Mouse (Mus musculus) heart, embryonic 10.5 days (tissue): Measurements from ENCODE around the gene Slc27a3. TPM values are rescaled to one million over a fixed set of nuclear protein-coding genes. Genes with fewer than 3 reads are reported as not detected.

Source experiments
- DNase-seq: peaks from one replicate; pipeline ENCODE4 v3.0.0-alpha.2; 2017; ENCODE audit warnings: low spot score
- H3K27ac ChIP-seq: fragments of 300-500 bp; sonication (generic); 2 replicates; pipeline ENCODE4 v1.5.1; 2016; ENCODE audit warnings: mild to moderate bottlenecking
- H3K27me3 ChIP-seq: fragments of 300-500 bp; sonication (generic); 2 replicates; pipeline ENCODE4 v1.6.1; 2016; ENCODE audit warnings: mild to moderate bottlenecking; ENCODE audit not compliant: poor library complexity, insufficient read depth, severe bottlenecking
- H3K36me3 ChIP-seq: fragments of 300-500 bp; sonication (generic); 2 replicates; pipeline ENCODE4 v1.6.1; 2016; ENCODE audit warnings: mild to moderate bottlenecking, moderate library complexity
- H3K4me1 ChIP-seq: fragments of 300-500 bp; sonication (generic); 2 replicates; pipeline ENCODE4 v1.6.1; 2016; ENCODE audit warnings: mild to moderate bottlenecking
- H3K4me3 ChIP-seq: fragments of 300-500 bp; sonication (generic); 2 replicates; pipeline ENCODE4 v1.5.1; 2016; ENCODE audit warnings: mild to moderate bottlenecking, moderate library complexity
- H3K9me3 ChIP-seq: fragments of 300-500 bp; sonication (generic); 2 replicates; pipeline ENCODE4 v1.6.1; 2016; ENCODE audit warnings: mild to moderate bottlenecking, moderate library complexity
- WGBS: fragments of 180-500 bp; shearing (Covaris S2); methylation state at CpG from one replicate; pipeline ENCODE4 v1.1.7; 2016; 5-methylcytosine and 5-hydroxymethylcytosine counted together
- polyA plus RNA-seq: library from polyadenylated mRNA; unstranded; fragments of >200 nt; fragmentation: Nextera tagmentation; extraction: Ambion mirVana; gene quantifications from 2 replicates; pipeline ENCODE4 v1.2.1, GENCODE M21; 2016

Gene Slc27a3
- polyA plus RNA-seq, 1 experiment from 2014 or later: 19.9 TPM

DNA sequence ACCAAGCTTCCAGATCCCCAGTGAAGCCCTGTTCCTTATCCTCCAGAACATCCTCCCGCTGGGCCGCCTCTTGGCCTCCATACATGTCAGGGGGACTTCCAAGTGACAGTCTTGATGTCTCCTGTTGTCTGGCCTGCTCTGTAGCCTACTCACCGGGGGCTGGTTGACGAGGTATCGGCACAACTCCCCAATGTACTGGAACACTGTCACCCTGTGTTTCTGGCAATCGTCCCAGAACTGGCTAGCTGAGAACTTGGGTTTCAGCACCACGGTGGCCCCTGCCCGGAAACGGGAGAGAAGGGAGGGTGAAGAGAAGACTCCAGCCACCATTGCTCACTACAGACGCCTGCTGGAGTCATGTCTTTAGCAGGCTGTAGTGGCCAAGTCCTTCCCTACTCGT lies 2.3 kb downstream of the Slc27a3 start:
- Histone ChIP-seq H3K4me1 (peaks cover 60% of the 10 kb centered on the region), H3K27me3 (no peaks in the 10 kb centered on the region), H3K36me3 (peaks cover 42% of the 10 kb centered on the region), H3K27ac (no peak overlapping the region), H3K9me3 (no peaks in the 10 kb centered on the region), H3K4me3 (no peak overlapping the region)
- no peak for DNase-seq
- WGBS: 63% methylated on average over 11 of the region's 11 CpGs

DNA sequence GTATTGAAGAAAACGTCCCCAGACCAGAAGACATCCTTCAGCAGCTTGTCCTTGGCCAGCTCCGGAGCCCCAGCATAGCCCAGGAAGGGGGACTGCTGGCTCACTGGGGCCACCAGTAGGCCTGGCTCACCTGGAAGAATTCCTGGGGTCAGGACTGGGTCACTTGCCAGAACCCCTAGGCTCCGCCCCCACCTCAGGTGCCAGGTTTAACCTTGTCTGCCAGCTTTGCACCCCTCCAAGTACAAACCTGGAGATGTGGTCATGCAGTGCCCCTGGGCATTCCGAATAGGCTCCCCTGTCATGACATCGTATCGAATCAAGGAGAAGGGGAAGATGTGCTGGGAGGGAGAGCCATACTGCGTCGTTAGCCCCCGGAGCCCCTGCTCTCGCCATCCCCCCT lies 2.9 kb downstream of the Slc27a3 start:
- Histone ChIP-seq H3K9me3 (no peaks in the 10 kb centered on the region), H3K27ac (no peak overlapping the region), H3K27me3 (no peaks in the 10 kb centered on the region), H3K4me3 (no peak overlapping the region), H3K36me3 (peaks cover 35% of the 10 kb centered on the region), H3K4me1 (peaks cover 59% of the 10 kb centered on the region)
- WGBS: 86% methylated on average over 10 of the region's 10 CpGs
- DNase-seq: no peak

DNA sequence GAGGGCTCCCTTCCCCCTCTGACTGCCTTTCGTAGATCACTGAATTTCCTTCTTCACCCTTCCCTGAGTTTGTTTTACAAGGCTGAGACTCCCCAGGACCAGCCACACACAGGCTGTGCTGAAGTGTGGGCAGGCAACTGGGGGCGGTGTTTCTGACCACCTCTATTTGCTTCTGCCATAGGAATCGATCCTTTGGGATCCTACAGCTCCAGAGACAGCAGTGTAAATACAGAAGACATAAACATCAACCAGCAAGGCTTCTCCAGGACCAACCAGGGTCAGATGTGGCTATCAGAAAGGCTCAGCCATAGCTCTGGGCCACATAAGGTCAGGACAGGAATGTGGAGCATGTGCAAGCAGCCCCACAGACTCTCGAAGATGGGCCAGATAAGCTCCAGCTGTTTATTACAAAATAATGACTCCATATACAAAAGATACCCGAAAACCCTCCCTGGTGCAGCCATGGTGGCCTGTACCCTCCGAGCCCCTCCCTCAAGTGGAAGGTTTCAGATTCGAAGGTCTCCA lies 4.8 kb downstream of the Slc27a3 start:
- Histone ChIP-seq H3K9me3 (no peaks in the 10 kb centered on the region), H3K4me3 (no peak overlapping the region), H3K27ac (no peak overlapping the region), H3K27me3 (no peaks in the 10 kb centered on the region), H3K4me1 (peaks cover 44% of the 10 kb centered on the region), H3K36me3 (peaks cover 23% of the 10 kb centered on the region)
- DNase-seq: no peak
- 64% methylated on average over 7 of the region's 7 CpGs for WGBS

DNA sequence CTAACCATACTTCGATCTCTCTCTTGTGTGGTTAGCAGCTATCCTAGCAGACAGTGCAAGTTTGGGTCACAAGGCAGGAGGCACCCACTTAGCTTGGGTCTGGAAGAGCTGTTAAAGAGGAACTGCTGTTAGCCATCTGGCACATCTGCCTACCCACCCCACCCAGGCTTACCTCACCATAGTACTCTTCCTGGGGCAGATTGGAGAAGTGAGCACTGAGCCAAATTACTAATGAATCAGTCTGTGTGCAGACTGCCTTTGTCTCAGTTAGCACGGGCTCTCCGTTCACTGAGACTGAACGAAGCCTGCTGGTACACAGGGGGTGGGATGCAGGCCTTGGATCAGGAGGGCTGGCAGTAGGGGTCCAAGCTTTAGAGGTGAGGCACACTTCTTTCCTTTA lies 6.0 kb downstream of the Slc27a3 start:
- Histone ChIP-seq H3K36me3 (peaks cover 23% of the 10 kb centered on the region), H3K27ac (no peak overlapping the region), H3K27me3 (no peaks in the 10 kb centered on the region), H3K4me3 (no peak overlapping the region), H3K9me3 (no peaks in the 10 kb centered on the region), H3K4me1 (peaks cover 31% of the 10 kb centered on the region)
- WGBS: 89% methylated on average over 4 of the region's 4 CpGs
- no peak for DNase-seq

DNA sequence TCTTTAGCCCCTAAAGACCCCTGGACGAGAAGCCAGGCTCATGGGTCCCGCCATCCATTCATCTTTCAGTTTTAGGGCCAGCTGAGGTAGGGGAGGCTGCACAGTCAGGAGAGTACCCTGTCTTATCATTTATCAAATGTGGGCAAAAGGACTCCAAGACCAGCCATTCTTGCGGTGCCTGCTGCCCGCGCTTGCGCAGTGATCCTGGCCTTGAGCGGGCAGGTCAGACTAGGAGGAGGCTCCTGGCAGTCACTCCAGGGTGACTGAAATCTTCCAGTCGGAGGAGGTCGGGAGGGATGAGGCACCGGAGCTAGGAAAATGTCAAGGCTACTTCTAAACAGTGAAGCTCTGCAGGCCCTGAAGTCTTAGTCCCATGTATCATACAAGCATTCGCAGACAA lies 8.0 kb downstream of the Slc27a3 start:
- Histone ChIP-seq H3K27me3 (no peaks in the 10 kb centered on the region), H3K9me3 (no peaks in the 10 kb centered on the region), H3K27ac (no peak overlapping the region), H3K4me1 (peaks cover 12% of the 10 kb centered on the region), H3K4me3 (no peak overlapping the region), H3K36me3 (peaks cover 16% of the 10 kb centered on the region)
- 70% methylated on average over 11 of the region's 11 CpGs for WGBS
- DNase-seq: no peak

DNA sequence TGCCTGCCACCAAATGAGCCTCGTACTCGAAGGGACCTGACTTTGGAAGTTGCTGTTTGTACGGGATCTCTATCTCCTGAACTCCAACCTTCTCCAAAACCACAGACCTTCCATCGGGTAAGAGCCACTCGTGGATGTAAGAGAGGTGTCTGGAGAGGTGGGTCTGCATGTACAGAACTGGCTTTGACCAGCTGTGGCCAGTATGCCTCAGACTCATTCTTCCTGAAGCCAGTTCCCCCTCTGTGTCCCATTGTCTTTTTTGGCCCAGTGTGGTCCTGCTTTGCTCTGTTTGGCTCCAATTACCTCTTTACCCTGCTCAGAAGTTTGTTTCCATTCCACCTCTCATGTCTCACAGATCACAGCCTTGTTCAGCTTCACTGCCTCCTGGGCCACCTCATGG lies 11.2 kb downstream of the Slc27a3 start:
- H3K27me3 ChIP-seq: no peaks in the 10 kb centered on the region

DNA sequence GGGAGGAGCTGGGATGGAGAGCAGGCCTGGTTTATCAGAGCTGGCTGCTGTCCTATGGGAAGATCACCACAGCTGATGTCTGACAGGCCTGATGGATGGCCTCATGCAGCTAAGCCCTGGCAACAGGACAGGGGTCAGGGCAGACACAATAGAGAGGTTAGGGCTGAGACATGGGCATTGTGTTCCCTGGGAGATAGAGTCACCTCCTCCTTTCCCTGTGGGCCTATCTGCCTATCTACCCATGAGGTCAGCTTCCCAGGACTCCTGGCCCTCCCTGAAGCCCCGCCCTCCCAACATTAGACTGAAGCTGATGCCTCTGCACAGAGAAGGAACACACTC lies 13.5 kb downstream of the Slc27a3 start:
- H3K36me3 ChIP-seq: no peaks in the 10 kb centered on the region
- H3K27ac ChIP-seq: no peak overlapping the region
- H3K27me3 ChIP-seq: no peaks in the 10 kb centered on the region
- DNase-seq: peak; percentile 72
- WGBS: 78% methylated on average over 1 of the region's 1 CpGs
- no peak overlapping the region for H3K4me3 ChIP-seq
- H3K9me3 ChIP-seq: no peaks in the 10 kb centered on the region
- H3K4me1 ChIP-seq: peaks cover 8% of the 10 kb centered on the region

More for the DNA sequence above, 11.2 kb downstream of the Slc27a3 start:
- Histone ChIP-seq H3K9me3 (no peaks in the 10 kb centered on the region), H3K36me3 (no peaks in the 10 kb centered on the region), H3K4me1 (peaks cover 11% of the 10 kb centered on the region), H3K27ac (no peak overlapping the region), H3K4me3 (no peak overlapping the region)
- 85% methylated on average over 5 of the region's 5 CpGs for WGBS
- no peak for DNase-seq

DNA sequence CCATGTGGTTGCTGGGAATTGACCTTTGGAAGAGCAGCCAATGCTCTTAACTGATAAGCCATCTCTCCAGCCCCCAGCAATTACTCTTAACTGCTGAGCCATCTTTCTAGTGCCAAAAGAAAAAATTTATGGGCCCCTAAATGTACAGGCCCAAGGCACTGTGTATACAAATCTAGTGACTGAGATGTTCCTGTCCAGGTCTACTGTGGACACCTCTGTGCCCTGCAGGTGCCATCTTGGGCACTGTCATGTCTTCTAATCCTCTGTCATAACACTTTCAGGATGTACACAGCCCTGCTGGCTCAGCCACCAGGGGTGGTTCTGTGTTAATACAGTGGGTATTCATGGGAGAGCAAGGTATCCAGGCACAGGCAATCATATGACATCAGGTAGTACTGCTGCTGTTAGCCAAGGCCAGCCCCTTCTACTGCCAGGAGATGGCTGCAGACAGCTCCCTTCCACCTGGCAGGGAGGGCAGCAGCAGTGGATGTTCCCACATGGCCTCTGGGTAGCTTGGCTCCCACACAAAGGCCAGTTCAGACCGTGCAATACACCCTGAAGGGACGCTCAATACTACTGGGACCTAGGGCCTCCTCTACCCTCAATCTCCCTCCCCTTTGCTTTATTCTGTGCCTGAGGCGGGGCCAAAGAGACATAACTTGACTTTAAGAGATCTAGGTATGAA lies 14.0 kb downstream of the Slc27a3 start:
- no peaks in the 10 kb centered on the region for H3K36me3 ChIP-seq
- peaks cover 8% of the 10 kb centered on the region for H3K4me1 ChIP-seq
- 57% methylated on average over 3 of the region's 3 CpGs for WGBS
- no peak overlapping the region; the same call in 1 of the 2 replicates for H3K27ac ChIP-seq
- no peak overlapping the region for H3K4me3 ChIP-seq
- H3K9me3 ChIP-seq: no peaks in the 10 kb centered on the region
- H3K27me3 ChIP-seq: no peaks in the 10 kb centered on the region
- DNase-seq: peak; percentile 67

DNA sequence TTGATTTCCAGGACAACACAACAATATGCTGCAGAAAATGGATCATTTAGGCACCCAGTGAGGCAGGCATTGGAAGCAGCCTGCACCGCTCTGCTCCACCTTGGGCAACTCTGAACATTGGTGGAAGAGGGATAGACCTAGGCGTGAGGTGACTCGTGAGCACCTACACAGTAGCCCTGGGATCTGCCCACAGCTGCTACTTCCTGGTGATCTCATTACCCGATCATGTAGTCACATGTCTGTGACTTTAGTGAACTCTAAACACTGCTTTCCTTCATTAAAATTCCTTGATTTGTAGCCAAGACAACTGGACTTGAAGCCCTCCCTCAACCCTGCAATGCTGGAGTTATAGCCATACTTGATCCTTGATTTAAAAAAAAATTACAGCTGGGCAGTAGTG lies 15.4 kb downstream of the Slc27a3 start:
- WGBS: 77% methylated on average over 4 of the region's 4 CpGs
- H3K27me3 ChIP-seq: no peaks in the 10 kb centered on the region
- no peaks in the 10 kb centered on the region for H3K9me3 ChIP-seq

DNA sequence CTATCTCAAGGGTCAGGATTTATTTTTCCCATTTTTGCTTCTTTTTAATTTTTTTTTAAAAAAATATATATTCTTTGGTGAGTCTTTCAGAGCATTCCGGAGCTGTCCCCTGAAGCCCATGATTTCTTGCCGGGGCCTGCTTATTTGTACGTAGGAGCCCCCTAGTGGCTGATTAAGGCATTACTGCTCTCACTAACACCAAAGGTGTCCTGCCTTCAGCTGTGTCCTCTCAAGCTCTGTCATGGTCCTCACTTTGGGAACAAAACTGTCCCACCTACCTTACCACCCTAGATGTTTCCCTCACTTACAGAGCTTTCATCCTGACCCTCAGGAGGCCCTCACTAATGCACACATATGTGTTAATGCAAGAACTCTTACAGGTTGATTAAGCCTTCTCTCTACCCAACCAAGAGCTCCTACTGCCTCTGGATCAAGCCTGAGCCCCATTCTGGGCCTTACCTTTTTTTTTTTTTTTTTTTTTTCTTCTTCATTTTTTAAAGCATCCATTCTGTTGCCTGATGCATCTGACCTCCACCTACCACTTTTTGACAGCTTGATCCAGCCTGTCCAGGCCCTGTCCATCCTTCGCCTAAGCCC lies 16.2 kb downstream of the Slc27a3 start:
- H3K4me3 ChIP-seq: no peak overlapping the region
- H3K36me3 ChIP-seq: no peaks in the 10 kb centered on the region
- WGBS: 26% methylated on average over 4 of the region's 4 CpGs
- H3K27me3 ChIP-seq: no peaks in the 10 kb centered on the region
- no peaks in the 10 kb centered on the region for H3K9me3 ChIP-seq
- DNase-seq: peak; percentile 86
- no peak overlapping the region for H3K27ac ChIP-seq
- H3K4me1 ChIP-seq: peaks cover 8% of the 10 kb centered on the region

More for the DNA sequence above, 15.4 kb downstream of the Slc27a3 start:
- DNase-seq: no peak
- Histone ChIP-seq H3K4me3 (no peak overlapping the region), H3K36me3 (no peaks in the 10 kb centered on the region), H3K27ac (no peak overlapping the region), H3K4me1 (peaks cover 8% of the 10 kb centered on the region)

DNA sequence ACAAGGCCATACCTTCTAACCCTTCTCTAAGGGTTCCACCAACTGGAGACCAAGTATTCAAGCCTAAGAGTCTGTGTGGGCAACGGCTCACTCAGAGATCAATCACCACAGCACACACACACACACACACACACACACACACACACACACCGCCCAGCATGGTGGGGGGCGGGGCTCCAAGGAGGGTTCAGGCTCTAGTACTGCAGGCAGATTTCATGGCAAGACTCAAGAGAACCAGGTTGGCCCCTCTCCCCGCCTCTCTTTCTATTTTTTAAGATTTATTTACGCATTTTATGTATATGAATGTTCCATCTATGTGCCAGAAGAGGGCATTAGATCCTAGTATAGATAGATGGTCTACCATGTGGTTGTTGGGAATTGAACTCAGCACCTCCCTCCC lies 16.9 kb downstream of the Slc27a3 start:
- peaks cover 8% of the 10 kb centered on the region for H3K4me1 ChIP-seq
- DNase-seq: peak; percentile 70
- no peaks in the 10 kb centered on the region for H3K9me3 ChIP-seq
- 47% methylated on average over 5 of the region's 5 CpGs for WGBS
- H3K27me3 ChIP-seq: no peaks in the 10 kb centered on the region
- H3K4me3 ChIP-seq: no peak overlapping the region
- H3K36me3 ChIP-seq: no peaks in the 10 kb centered on the region
- H3K27ac ChIP-seq: no peak overlapping the region

DNA sequence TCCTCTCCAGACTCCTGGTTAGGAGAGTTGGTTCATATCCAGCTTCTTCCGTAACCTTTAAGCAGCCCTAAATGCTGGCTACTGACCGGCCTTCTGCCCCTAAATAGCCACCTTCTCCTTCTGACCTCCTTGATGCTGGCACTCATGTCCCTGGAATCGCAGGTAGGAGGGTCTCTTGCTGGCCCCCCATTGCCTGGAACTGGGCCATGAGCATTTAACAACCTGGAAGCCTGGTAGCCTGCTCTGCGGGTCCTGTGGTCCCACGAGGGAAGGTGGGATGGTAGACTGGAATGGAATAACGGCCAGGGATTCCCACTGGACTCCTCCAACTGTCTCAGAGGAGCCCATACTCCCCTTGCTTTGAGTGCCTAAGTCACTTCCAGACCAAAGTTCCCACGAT lies 17.9 kb downstream of the Slc27a3 start:
- H3K9me3 ChIP-seq: no peaks in the 10 kb centered on the region
- peak; percentile 68 for DNase-seq
- H3K27me3 ChIP-seq: no peaks in the 10 kb centered on the region
- 69% methylated on average over 7 of the region's 7 CpGs for WGBS
- no peaks in the 10 kb centered on the region for H3K36me3 ChIP-seq
- peaks cover 8% of the 10 kb centered on the region for H3K4me1 ChIP-seq
- no peak overlapping the region for H3K4me3 ChIP-seq
- H3K27ac ChIP-seq: no peak overlapping the region

DNA sequence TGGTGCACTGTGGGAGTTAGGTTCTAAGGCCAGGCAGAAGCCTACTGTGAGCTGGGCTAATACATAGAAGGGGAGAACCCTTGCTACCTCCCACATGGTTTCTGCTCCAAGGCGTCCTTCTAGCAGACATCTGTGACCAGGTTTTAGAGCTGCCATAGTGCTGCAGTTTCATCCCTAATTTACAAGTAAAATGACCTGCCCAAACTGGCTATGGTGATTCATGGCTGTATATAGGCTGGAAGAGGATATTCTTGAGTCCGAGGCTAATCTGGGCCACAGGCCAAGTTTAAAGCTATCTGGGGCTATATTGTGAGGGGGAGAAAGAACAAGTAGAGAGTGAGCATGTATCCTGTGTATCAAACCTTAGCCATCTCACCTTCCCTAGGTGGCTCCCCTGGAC lies 20.7 kb downstream of the Slc27a3 start:
- Histone ChIP-seq H3K4me1 (no peaks in the 10 kb centered on the region), H3K27me3 (no peaks in the 10 kb centered on the region), H3K9me3 (no peaks in the 10 kb centered on the region), H3K36me3 (no peaks in the 10 kb centered on the region), H3K27ac (no peak overlapping the region), H3K4me3 (no peak overlapping the region)
- 61% methylated on average over 2 of the region's 2 CpGs for WGBS
- DNase-seq: no peak
